Mouse (Mus musculus): ENCODE results near the gene Fndc3b. TPM values are rescaled to one million over a fixed set of nuclear protein-coding genes. Genes with fewer than 3 reads are reported as not detected.

Fndc3b gene
- total and polyA plus RNA-seq, 2 experiments from 2014 or later = 16.4 to 57.1 TPM

GRCm38 (mm10) chr3:27588604-27589003, 122.5 kb downstream of the Fndc3b start:
- no peak for DNase-seq (ENCODE audit: low spot score)
- no peak overlapping the region for H3K9ac ChIP-seq (replicated peaks; ENCODE audit: low read depth, low read length)
- no peak overlapping the region for H3K27ac ChIP-seq (ENCODE audit: low read depth)
- H3K36me3 ChIP-seq (replicated peaks; ENCODE audit: control insufficient read depth, insufficient read depth, low read length) = peaks cover 6% of the 10 kb centered on the region
- peaks cover 26% of the 10 kb centered on the region for H3K4me1 ChIP-seq (ENCODE audit: control insufficient read depth, insufficient read depth)
- WGBS = 82% methylated on average over 11 of the region's 11 CpGs
- no peak for ATAC-seq (ENCODE audit: insufficient read depth, low read depth)
- TF ChIP-seq CTCF (IDR thresholded peaks at IDR 0.05; ENCODE audit: low read depth) (no peak), EP300 (IDR thresholded peaks at IDR 0.05; ENCODE audit: low read depth) (no peak)
- H3K27me3 ChIP-seq (ENCODE audit: control insufficient read depth, insufficient read depth, low read length) = no peaks in the 10 kb centered on the region
- no peaks in the 10 kb centered on the region for H3K9me3 ChIP-seq (replicated peaks; ENCODE audit: control insufficient read depth, low read length)
- H3K4me3 ChIP-seq (ENCODE audit: low read depth, low read length) = no peak overlapping the region
- no peak overlapping the region for H3K4me2 ChIP-seq (ENCODE audit: low read depth, low read length)

GRCm38 (mm10) chr3:27584607-27585605, 126.2 kb downstream of the Fndc3b start:
- DNase-seq (ENCODE audit: low spot score) = peak; percentile 20
- Histone ChIP-seq H3K27me3 (ENCODE audit: control insufficient read depth, insufficient read depth, low read length) (no peaks in the 10 kb centered on the region), H3K9ac (replicated peaks; ENCODE audit: low read depth, low read length) (no peak overlapping the region), H3K36me3 (replicated peaks; ENCODE audit: control insufficient read depth, insufficient read depth, low read length) (no peaks in the 10 kb centered on the region), H3K27ac (ENCODE audit: low read depth) (peak overlapping the region; percentile 77), H3K4me2 (ENCODE audit: low read depth, low read length) (peak overlapping the region; percentile 18), H3K9me3 (replicated peaks; ENCODE audit: control insufficient read depth, low read length) (no peaks in the 10 kb centered on the region), H3K4me3 (ENCODE audit: low read depth, low read length) (no peak overlapping the region), H3K4me1 (ENCODE audit: control insufficient read depth, insufficient read depth) (peaks cover 25% of the 10 kb centered on the region)
- TF ChIP-seq CTCF (IDR thresholded peaks at IDR 0.05; ENCODE audit: low read depth) (no peak), EP300 (IDR thresholded peaks at IDR 0.05; ENCODE audit: low read depth) (no peak)
- ATAC-seq (ENCODE audit: insufficient read depth, low read depth) = peak; percentile 70
- WGBS = 14% methylated on average over 11 of the region's 11 CpGs

- no peaks in the 10 kb centered on the region for H3K36me3 ChIP-seq (replicated peaks; ENCODE audit: control insufficient read depth, insufficient read depth, low read length)
- 73% methylated on average over 6 of the region's 6 CpGs for WGBS
- H3K4me3 ChIP-seq (ENCODE audit: low read depth, low read length) = no peak overlapping the region
- TF ChIP-seq CTCF (IDR thresholded peaks at IDR 0.05; ENCODE audit: low read depth) = no peak
- TF ChIP-seq EP300 (IDR thresholded peaks at IDR 0.05; ENCODE audit: low read depth) = no peak
- H3K4me2 ChIP-seq (ENCODE audit: low read depth, low read length) = no peak overlapping the region
- DNase-seq (ENCODE audit: low spot score) (no peak), ATAC-seq (ENCODE audit: insufficient read depth, low read depth) (no peak)
- H3K27me3 ChIP-seq (ENCODE audit: control insufficient read depth, insufficient read depth, low read length) = no peaks in the 10 kb centered on the region
- H3K9ac ChIP-seq (replicated peaks; ENCODE audit: low read depth, low read length) = no peak overlapping the region
- peaks cover 29% of the 10 kb centered on the region for H3K4me1 ChIP-seq (ENCODE audit: control insufficient read depth, insufficient read depth)
- no peak overlapping the region for H3K27ac ChIP-seq (ENCODE audit: low read depth)
- H3K9me3 ChIP-seq (replicated peaks; ENCODE audit: control insufficient read depth, low read length) = no peaks in the 10 kb centered on the region
Measured at GRCm38 (mm10) chr3:27581931-27582840, 128.9 kb downstream of the Fndc3b start.

- no peak for TF ChIP-seq EP300 (IDR thresholded peaks at IDR 0.05; ENCODE audit: low read depth)
- TF ChIP-seq CTCF (IDR thresholded peaks at IDR 0.05; ENCODE audit: low read depth) = no peak
- Histone ChIP-seq H3K27me3 (ENCODE audit: control insufficient read depth, insufficient read depth, low read length) (no peaks in the 10 kb centered on the region), H3K27ac (ENCODE audit: low read depth) (no peak overlapping the region), H3K4me2 (ENCODE audit: low read depth, low read length) (no peak overlapping the region), H3K4me3 (ENCODE audit: low read depth, low read length) (no peak overlapping the region), H3K9me3 (replicated peaks; ENCODE audit: control insufficient read depth, low read length) (no peaks in the 10 kb centered on the region), H3K4me1 (ENCODE audit: control insufficient read depth, insufficient read depth) (peaks cover 37% of the 10 kb centered on the region), H3K36me3 (replicated peaks; ENCODE audit: control insufficient read depth, insufficient read depth, low read length) (no peaks in the 10 kb centered on the region), H3K9ac (replicated peaks; ENCODE audit: low read depth, low read length) (no peak overlapping the region)
- DNase-seq (ENCODE audit: low spot score) (no peak), ATAC-seq (ENCODE audit: insufficient read depth, low read depth) (no peak)
- 86% methylated on average over 8 of the region's 8 CpGs for WGBS
Measured at GRCm38 (mm10) chr3:27580956-27581355, 130.2 kb downstream of the Fndc3b start.

GRCm38 (mm10) chr3:27579894-27580613, 131.1 kb downstream of the Fndc3b start:
- TF ChIP-seq CTCF (IDR thresholded peaks at IDR 0.05; ENCODE audit: low read depth) (no peak), EP300 (IDR thresholded peaks at IDR 0.05; ENCODE audit: low read depth) (no peak)
- Histone ChIP-seq H3K27ac (ENCODE audit: low read depth) (no peak overlapping the region), H3K4me1 (ENCODE audit: control insufficient read depth, insufficient read depth) (peaks cover 32% of the 10 kb centered on the region), H3K9ac (replicated peaks; ENCODE audit: low read depth, low read length) (no peak overlapping the region), H3K4me2 (ENCODE audit: low read depth, low read length) (no peak overlapping the region), H3K4me3 (ENCODE audit: low read depth, low read length) (no peak overlapping the region), H3K27me3 (ENCODE audit: control insufficient read depth, insufficient read depth, low read length) (no peaks in the 10 kb centered on the region), H3K9me3 (replicated peaks; ENCODE audit: control insufficient read depth, low read length) (no peaks in the 10 kb centered on the region), H3K36me3 (replicated peaks; ENCODE audit: control insufficient read depth, insufficient read depth, low read length) (no peaks in the 10 kb centered on the region)
- DNase-seq (ENCODE audit: low spot score) = no peak
- 77% methylated on average over 7 of the region's 7 CpGs for WGBS
- ATAC-seq (ENCODE audit: insufficient read depth, low read depth) = no peak
